Mouse (Mus musculus): ENCODE data around the gene Ntn4. TPM values are rescaled to one million over a fixed set of nuclear protein-coding genes. Genes with fewer than 3 reads are reported as not detected.

Ntn4 gene
- polyA plus RNA-seq, 1 experiment from 2014 or later = 1.3 TPM

- Histone ChIP-seq H3K27me3 (no peaks in the 10 kb centered on the region), H3K9ac (replicated peaks) (no peak overlapping the region), H3K36me3 (no peaks in the 10 kb centered on the region), H3K4me1 (no peaks in the 10 kb centered on the region), H3K4me2 (replicated peaks) (no peak overlapping the region), H3K27ac (replicated peaks) (no peak overlapping the region), H3K9me3 (no peaks in the 10 kb centered on the region), H3K4me3 (no peak overlapping the region)
- WGBS = 49% methylated on average over 7 of the region's 7 CpGs
- ATAC-seq (replicated peaks) = no peak
Measured at GRCm38 (mm10) chr10:93777372-93777771, 136.9 kb downstream of the Ntn4 start.

GRCm38 (mm10) chr10:93783216-93784013 is 142.9 kb downstream of the Ntn4 start:
- no peak for ATAC-seq (replicated peaks)
- Histone ChIP-seq H3K4me1 (peaks cover 9% of the 10 kb centered on the region; the same call in 1 of the 2 replicates), H3K9me3 (no peaks in the 10 kb centered on the region), H3K4me3 (no peak overlapping the region), H3K9ac (replicated peaks) (no peak overlapping the region), H3K27ac (replicated peaks) (no peak overlapping the region), H3K27me3 (peaks cover 4% of the 10 kb centered on the region; the same call in 1 of the 2 replicates), H3K4me2 (replicated peaks) (no peak overlapping the region), H3K36me3 (no peaks in the 10 kb centered on the region)
- WGBS = 43% methylated on average over 15 of the region's 15 CpGs

Other genes starting within 250 kb of the Ntn4 start
- gene Lta4h, start 187.3 kb upstream of the Ntn4 start, polyA plus RNA-seq (2015; fragmentation: Nextera tagmentation; extraction: Ambion mirVana) = 95.1 and 99.0 TPM in 2 replicates
- gene Hal, start 151.9 kb upstream of the Ntn4 start, polyA plus RNA-seq (2015; fragmentation: Nextera tagmentation; extraction: Ambion mirVana) = not detected in 2 replicates
- 0.10 TPM in 1 of 2 replicates, not detected in the other for gene Amdhd1, start 100.6 kb upstream of the Ntn4 start, polyA plus RNA-seq (2015; fragmentation: Nextera tagmentation; extraction: Ambion mirVana)
- gene Ccdc38, start 100.0 kb upstream of the Ntn4 start, polyA plus RNA-seq (2015; fragmentation: Nextera tagmentation; extraction: Ambion mirVana) = 0.37 and 0.51 TPM in 2 replicates
- gene Snrpf, start 51.0 kb upstream of the Ntn4 start, polyA plus RNA-seq (2015; fragmentation: Nextera tagmentation; extraction: Ambion mirVana) = 97.2 and 108 TPM in 2 replicates
- 0.70 and 0.88 TPM in 2 replicates for gene Usp44, start 190.9 kb downstream of the Ntn4 start, polyA plus RNA-seq (2015; fragmentation: Nextera tagmentation; extraction: Ambion mirVana)